Mouse (Mus musculus): ENCODE results near the gene Ren1.

GRCm38 (mm10) chr1:133382552-133383155 is 32.3 kb downstream of the Ren1 start:
- TF ChIP-seq CTCF (conservative IDR thresholded peaks at IDR 0.05; ENCODE audit: low read length) (no peak), POU5F1 (IDR thresholded peaks at IDR 0.05; ENCODE audit: borderline replicate concordance, low read length) (no peak), NANOG (IDR thresholded peaks at IDR 0.05; ENCODE audit: borderline replicate concordance, low read length) (no peak)
